Mouse (Mus musculus): ENCODE data around the gene Sgsm3.

The Sgsm3 gene

GRCm38 (mm10) chr15:80981176-80981575 is 3.6 kb downstream of the Sgsm3 start:
- DNase-seq: no peak

- no peak for DNase-seq
Measured at GRCm38 (mm10) chr15:80983264-80983663, 5.7 kb downstream of the Sgsm3 start.

GRCm38 (mm10) chr15:80988331-80988730 is 10.8 kb downstream of the Sgsm3 start:
- DNase-seq: no peak

- no peak for DNase-seq
Measured at GRCm38 (mm10) chr15:80989712-80990111, 12.1 kb downstream of the Sgsm3 start.

GRCm38 (mm10) chr15:80994959-80995358 is 17.4 kb downstream of the Sgsm3 start:
- no peak for DNase-seq

GRCm38 (mm10) chr15:80996090-80996835 is 18.7 kb downstream of the Sgsm3 start:
- no peak for DNase-seq

- DNase-seq: no peak
Measured at GRCm38 (mm10) chr15:80997077-80997476, 19.5 kb downstream of the Sgsm3 start.

GRCm38 (mm10) chr15:81000419-81001138 is 23.0 kb downstream of the Sgsm3 start:
- no peak for DNase-seq

- DNase-seq: no peak
Measured at GRCm38 (mm10) chr15:81006127-81006735, 28.7 kb downstream of the Sgsm3 start.

- no peak for DNase-seq
Measured at GRCm38 (mm10) chr15:81007339-81007738, 29.8 kb downstream of the Sgsm3 start.

- no peak for DNase-seq
Measured at GRCm38 (mm10) chr15:81007905-81008304, 30.3 kb downstream of the Sgsm3 start.

- peak; percentile 66 for DNase-seq
Measured at GRCm38 (mm10) chr15:81008689-81009123, 31.1 kb downstream of the Sgsm3 start.

GRCm38 (mm10) chr15:81010114-81010513 is 32.5 kb downstream of the Sgsm3 start:
- no peak for DNase-seq

- DNase-seq: no peak
Measured at GRCm38 (mm10) chr15:81011523-81011922, 34.0 kb downstream of the Sgsm3 start.

GRCm38 (mm10) chr15:81012359-81012758 is 34.8 kb downstream of the Sgsm3 start:
- DNase-seq: no peak

GRCm38 (mm10) chr15:81013186-81013585 is 35.6 kb downstream of the Sgsm3 start:
- no peak for DNase-seq

- DNase-seq: no peak
Measured at GRCm38 (mm10) chr15:81015068-81015744, 37.6 kb downstream of the Sgsm3 start.

- DNase-seq: peak; percentile 51
Measured at GRCm38 (mm10) chr15:81016488-81016887, 38.9 kb downstream of the Sgsm3 start.

- DNase-seq: peak; percentile 70
Measured at GRCm38 (mm10) chr15:81017308-81017707, 39.7 kb downstream of the Sgsm3 start.

GRCm38 (mm10) chr15:81021377-81021776 is 43.8 kb downstream of the Sgsm3 start:
- no peak for DNase-seq

GRCm38 (mm10) chr15:81022437-81022836 is 44.9 kb downstream of the Sgsm3 start:
- no peak for DNase-seq

- DNase-seq: no peak
Measured at GRCm38 (mm10) chr15:81023842-81024241, 46.3 kb downstream of the Sgsm3 start.

GRCm38 (mm10) chr15:81026901-81027300 is 49.3 kb downstream of the Sgsm3 start:
- DNase-seq: no peak
